Mouse (Mus musculus) inflammation-experienced regulatory T-cells, adult 16 weeks (primary cell): ENCODE data around the gene Slc2a6. TPM values are rescaled to one million over a fixed set of nuclear protein-coding genes. Genes with fewer than 3 reads are reported as not detected.

Experiments
- polyA plus RNA-seq: library from polyadenylated mRNA; unstranded; fragments of 100-300 nt; shearing (Covaris generic); gene quantifications from one replicate; pipeline ENCODE4 v1.2.1, GENCODE M21; 2017

Gene Slc2a6
- polyA plus RNA-seq: 5.2 TPM

GRCm38 (mm10) chr2:27027618-27028436, at the start of gene Slc2a6:
TSS of gene Slc2a6 (minus strand) at chr2:27027998.

GRCm38 (mm10) chr2:27071978-27072377, 44.2 kb upstream of the Slc2a6 start, which contains the start of gene Mymk:
TSS of gene Mymk (minus strand) at chr2:27072179.

GRCm38 (mm10) chr2:27009714-27010244, 18.0 kb downstream of the Slc2a6 start, which contains the start of gene Cacfd1:
TSS of gene Cacfd1 (plus strand) at chr2:27009926.

GRCm38 (mm10) chr2:26973116-26973515, 54.7 kb downstream of the Slc2a6 start, which contains the start of gene Adamts13:
TSS of gene Adamts13 (plus strand) at chr2:26973416.

Other genes starting within 250 kb of the Slc2a6 start
- not detected for gene Abo, start 163.0 kb downstream of the Slc2a6 start, polyA plus RNA-seq
- 48.2 TPM for gene Surf6, start 125.1 kb downstream of the Slc2a6 start, polyA plus RNA-seq
- gene Med22, start 117.3 kb downstream of the Slc2a6 start, polyA plus RNA-seq: 49.9 TPM
- 266 TPM for gene Rpl7a, start 117.2 kb downstream of the Slc2a6 start, polyA plus RNA-seq
- gene Surf2, start 111.6 kb downstream of the Slc2a6 start, polyA plus RNA-seq: 76.7 TPM
- gene Surf1, start 111.5 kb downstream of the Slc2a6 start, polyA plus RNA-seq: 116 TPM
- gene Surf4, start 94.1 kb downstream of the Slc2a6 start, polyA plus RNA-seq: 181 TPM
- 0.57 TPM for gene Stkld1, start 94.0 kb downstream of the Slc2a6 start, polyA plus RNA-seq
- gene Rexo4, start 63.6 kb downstream of the Slc2a6 start, polyA plus RNA-seq: 83.9 TPM
- gene Adamts13, start 54.6 kb downstream of the Slc2a6 start, polyA plus RNA-seq: not detected
- gene Cacfd1, start 18.1 kb downstream of the Slc2a6 start, polyA plus RNA-seq: 32.6 TPM
- not detected for gene Mymk, start 44.2 kb upstream of the Slc2a6 start, polyA plus RNA-seq
- 0.24 TPM for gene Adamtsl2, start 51.4 kb upstream of the Slc2a6 start, polyA plus RNA-seq
- 0.16 TPM for gene Fam163b, start 114.5 kb upstream of the Slc2a6 start, polyA plus RNA-seq
- not detected for gene Dbh, start 137.2 kb upstream of the Slc2a6 start, polyA plus RNA-seq
- gene Sardh, start 220.3 kb upstream of the Slc2a6 start, polyA plus RNA-seq: 1.9 TPM